Mouse (Mus musculus) granulocyte monocyte progenitor cell, adult 5-6 weeks (primary cell): Measurements from ENCODE around the gene Rem2. TPM values are rescaled to one million over a fixed set of nuclear protein-coding genes. Genes with fewer than 3 reads are reported as not detected.

Experiments
- ATAC-seq: replicated peaks from 2 replicates; pipeline ENCODE4 v1.8.0; 2016; ENCODE audit warnings: mild to moderate bottlenecking, moderate TSS enrichment, inconsistent platforms; ENCODE audit not compliant: poor library complexity, severe bottlenecking
- total RNA-seq, 2 experiments: library from RNA; stranded (forward) in 1 of 2; stranded (reverse) in 1 of 2; fragments of 200-712, 200-1000 nt in 1 of 2; fragments of >200 nt in 1 of 2; fragmentation: Nextera tagmentation in 1 of 2; gene quantifications; 2 replicates each; pipeline ENCODE4 v1.2.3; 2014 to 2017

Gene Rem2
- total RNA-seq (2014; fragmentation: Nextera tagmentation) (not detected in 2 replicates), total RNA-seq (2017) (not detected in 2 replicates)

DNA sequence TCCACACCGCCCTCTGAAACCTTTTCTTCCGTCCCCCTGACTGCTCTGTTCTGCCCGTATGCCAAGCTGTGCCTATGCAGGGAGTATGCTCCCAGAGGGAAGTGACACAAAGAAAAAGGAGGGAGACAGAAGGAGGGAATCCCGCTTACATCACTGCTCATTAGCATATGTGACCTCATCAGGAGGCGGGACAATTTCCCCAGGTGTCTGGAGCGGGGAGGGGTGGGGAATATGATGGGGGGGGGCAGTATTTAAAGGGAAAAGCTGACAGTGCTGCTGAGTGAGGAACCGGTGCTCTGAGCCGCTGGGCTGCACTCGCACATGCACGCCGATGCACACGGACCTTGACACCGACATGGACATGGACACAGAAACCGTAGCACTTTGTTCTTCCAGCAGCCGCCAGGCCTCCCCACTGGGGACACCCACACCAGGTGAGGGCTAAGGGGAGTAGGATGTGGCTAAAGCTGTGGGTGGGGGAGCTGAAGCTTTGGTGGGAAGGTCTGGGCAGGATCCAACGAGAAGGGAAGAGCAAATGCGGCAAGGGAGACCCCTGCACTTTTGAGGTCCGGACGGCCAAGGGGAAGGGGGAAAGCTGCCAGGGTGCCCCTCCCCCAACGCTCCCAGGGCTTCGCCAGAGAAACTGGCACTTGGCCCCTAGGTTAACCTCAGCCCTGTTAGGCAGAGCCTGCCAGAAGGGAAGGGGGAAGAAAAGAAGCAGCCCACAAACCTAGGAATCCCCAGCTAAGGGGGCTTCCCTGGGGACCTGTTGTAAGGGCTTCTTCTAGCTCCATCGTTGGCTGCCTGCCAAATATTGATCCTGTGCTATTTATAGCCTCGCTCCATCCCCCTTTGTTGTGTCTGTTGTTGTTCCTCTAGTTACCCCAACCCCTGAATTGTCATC is at the start of gene Rem2:
TSS of gene Rem2 (plus strand) at position 160 of the 904 bp plus-strand sequence.
- ATAC-seq, result peak; percentile 53

DNA sequence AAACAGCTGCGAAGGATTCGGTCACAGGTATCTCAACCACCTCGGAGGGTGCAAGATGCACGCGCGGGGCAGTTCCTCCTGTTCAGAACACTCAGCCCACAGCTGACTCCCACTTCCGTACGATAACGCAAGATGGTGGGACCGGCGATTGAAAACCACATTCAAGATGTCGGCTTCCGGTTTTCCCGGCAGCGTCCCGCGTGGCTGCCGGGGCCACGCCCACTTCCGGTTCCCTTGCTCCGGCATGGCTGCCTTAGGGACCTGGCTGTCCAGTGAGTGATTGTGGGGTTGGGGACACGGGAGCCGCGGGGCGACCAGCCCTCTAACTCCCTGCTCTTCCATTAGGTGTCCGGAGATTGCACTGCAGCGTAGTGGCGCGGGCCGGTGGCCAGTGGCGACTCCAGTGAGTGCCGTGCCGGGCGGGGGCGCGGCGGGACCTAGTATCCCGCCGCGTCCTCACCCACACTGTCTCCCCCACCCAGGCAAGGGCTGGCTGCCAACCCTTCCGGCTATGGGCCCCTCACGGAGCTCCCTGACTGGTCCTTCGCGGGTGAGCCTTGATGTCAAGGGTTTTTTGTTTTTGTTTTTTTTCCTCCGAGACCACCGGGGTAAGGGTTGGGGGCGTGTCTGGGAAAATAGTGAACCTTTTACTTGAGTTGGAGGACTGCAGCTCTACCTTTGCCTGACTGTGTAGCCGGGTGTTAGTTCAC is 49.1 kb upstream of the Rem2 start, which contains the start of gene Mrpl52:
TSS of gene Mrpl52 (plus strand) at position 221 of the 710 bp plus-strand sequence.
- peak; percentile 91 for ATAC-seq

DNA sequence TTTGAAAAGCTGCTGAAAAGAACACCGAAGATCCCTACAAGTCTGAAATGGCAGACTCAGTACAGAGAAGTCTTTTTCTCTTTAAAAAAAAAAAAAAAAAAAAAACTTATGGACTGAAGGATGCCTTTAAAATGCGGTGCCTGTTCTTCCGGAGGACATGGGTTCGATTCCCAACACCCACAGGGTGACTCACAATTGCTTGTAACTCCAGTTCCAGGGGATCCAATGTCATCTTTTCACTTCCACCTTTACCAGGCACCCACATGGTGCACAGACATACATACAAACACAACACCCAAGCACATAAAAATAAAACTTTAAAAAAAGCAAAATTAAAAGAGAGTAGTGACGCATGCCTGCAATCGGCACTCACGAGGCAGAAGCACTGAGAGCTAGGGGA is 48.2 kb upstream of the Rem2 start:
- ATAC-seq, result no peak

DNA sequence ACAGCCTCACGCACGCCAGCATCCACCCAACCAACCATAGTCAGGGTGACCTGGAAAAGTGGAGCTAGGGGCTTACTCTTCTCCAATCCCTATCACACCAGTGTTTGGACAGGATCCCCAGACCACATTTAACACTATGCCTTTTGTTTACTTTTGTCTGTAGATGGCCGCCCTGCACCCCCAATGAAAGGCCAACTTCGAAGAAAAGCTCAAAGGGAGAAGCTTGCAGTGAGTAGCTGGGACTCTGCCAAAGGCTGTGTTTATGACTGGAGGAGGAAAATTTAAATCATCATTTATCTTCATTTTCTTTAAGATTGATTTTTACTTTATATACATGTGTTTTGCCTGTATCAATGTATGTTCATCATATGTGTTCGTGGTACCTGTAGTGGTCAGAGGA is 47.5 kb upstream of the Rem2 start:
- no peak for ATAC-seq

DNA sequence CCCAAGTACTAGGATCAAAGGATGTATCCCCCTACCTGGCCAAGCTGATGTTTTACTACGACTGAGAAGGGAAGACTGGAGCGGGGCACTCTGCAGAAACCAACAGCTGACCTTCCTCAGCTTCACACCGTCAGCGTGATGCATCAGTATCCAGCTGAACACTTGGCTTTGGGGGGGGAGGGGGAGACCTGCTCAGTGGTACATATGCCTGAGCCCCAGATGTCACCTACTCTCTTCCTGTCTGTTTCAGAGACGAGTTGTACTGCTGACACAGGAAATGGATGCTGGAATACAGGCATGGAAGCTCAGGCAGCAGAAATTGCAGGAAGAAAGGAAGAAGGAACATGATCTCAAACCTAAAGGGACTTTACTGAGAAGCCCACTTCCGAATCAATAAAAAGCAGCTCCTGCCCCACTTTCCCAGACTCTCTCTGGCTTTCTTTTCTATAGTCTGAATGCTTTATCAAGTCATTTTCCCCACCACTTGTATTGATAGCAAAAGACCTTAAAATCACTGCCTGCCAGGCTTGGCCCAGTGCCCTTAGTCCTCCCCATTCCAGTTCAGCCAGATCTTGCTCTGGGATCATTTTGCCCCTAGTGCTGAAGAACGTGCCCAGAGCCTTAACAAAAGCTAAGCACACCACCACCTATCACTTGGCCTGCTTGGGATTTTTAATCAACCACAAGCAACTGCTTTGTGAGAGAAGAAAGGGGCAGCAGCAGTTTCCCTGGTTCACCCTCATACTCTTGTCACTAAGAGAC is 46.4 kb upstream of the Rem2 start:
- no peak for ATAC-seq

DNA sequence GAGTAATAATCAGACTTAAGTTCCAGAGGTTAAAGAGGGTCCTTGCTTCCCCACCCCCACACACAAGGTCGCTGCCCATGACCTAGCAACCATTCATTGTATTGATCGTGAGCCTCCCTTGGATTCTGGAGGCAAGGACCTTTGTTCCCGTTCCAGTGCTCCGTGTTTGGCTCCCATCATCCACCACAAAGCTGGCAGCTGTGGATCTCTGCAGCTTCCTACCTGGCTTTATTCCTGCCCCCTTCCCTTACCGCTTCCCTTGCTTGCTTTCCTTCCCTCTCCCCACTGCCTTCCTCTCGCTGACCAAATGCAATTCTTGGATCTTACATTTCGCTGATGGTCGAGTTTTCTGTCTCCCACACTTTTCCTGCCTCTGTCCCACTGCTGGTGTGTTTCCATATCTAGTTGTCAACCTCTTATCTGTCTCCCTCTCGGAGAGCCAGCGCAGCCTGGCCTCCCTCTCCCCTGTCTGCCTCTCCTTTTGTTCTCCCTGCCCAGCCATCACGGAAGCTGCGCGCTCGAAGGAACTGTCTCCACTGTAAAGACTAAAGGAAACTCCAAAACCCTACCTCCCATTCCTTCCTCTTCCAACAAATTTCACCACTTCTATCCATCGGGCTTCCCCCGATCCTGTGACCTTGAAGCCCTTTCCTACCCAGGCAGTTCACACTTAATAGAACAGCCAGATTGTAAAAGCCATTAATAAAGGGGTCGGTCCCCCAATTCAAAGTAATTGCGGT is 45.3 kb upstream of the Rem2 start:
- no peak for ATAC-seq

DNA sequence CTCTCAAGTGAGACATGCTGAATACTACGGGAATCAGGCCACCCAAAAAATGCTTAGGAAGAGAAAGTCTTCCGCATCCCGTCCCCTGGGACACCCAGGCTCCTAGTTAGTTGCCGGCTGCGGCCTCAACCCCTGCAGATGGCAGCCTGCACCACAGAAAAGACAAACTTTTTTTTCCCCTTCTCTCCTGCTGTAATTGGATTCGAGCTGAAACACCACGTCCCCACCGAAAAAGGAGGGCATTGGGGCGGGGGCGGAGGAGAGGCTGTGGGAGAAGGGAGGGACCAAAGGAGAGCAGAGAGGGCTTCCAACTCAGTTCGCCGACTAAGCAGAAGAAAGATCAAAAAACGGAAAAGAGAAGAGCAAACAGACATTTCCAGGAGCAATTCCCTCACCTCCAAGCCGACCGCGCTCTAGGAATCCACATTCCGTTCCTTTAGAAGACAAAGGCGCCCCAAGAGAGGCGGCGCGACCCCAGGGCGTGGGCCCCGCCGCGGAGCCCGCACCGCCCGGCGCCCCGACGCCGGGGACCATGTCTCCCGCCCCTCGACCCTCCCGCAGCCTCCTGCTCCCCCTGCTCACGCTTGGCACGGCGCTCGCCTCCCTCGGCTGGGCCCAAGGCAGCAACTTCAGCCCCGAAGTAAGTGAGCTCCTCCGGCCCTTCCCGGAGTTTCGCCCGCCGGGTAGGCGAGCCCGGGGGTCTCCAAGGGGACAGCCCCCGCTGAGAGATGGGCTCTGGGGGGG is 44.4 kb upstream of the Rem2 start, which contains the start of gene Mmp14:
TSS of gene Mmp14 (plus strand) at position 279 of the 744 bp plus-strand sequence.
- no peak for ATAC-seq

DNA sequence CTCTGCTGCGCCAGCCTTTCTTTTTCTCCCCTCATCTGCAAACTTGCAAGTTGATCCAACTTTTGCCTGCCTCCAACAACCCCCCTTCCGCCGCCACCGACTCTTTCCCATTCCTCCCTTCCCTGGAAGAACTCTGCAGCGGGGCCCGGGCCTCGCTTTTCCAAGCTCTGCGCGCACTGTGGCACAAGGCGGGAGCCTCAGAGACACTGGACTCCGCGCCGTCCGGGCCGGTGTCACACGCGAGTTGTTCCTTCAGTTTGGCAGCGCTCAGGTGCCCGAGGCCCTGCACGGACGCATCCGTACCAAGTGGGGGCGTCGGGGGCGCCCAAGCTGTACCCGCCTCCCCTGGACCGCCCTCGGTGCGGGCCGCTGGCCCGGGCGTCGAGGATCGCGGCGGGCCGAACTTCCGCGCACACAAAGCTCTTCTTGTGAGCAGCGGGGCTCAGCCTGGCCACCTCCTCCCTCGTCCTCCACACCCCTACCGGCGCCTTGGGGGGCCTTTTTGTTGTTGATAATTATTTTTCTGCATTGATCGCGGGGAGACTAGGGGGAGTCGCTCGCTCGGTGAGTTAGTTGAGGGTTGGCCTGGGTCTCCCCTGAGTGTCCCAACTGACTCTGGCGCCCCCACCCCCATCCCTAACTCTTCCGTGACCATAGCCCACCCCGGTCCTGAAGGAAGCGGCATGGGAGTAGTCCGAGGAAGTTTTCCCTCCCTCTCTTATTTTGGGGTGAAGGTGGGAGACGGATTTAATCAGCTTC is 43.6 kb upstream of the Rem2 start:
- peak; percentile 26 for ATAC-seq

DNA sequence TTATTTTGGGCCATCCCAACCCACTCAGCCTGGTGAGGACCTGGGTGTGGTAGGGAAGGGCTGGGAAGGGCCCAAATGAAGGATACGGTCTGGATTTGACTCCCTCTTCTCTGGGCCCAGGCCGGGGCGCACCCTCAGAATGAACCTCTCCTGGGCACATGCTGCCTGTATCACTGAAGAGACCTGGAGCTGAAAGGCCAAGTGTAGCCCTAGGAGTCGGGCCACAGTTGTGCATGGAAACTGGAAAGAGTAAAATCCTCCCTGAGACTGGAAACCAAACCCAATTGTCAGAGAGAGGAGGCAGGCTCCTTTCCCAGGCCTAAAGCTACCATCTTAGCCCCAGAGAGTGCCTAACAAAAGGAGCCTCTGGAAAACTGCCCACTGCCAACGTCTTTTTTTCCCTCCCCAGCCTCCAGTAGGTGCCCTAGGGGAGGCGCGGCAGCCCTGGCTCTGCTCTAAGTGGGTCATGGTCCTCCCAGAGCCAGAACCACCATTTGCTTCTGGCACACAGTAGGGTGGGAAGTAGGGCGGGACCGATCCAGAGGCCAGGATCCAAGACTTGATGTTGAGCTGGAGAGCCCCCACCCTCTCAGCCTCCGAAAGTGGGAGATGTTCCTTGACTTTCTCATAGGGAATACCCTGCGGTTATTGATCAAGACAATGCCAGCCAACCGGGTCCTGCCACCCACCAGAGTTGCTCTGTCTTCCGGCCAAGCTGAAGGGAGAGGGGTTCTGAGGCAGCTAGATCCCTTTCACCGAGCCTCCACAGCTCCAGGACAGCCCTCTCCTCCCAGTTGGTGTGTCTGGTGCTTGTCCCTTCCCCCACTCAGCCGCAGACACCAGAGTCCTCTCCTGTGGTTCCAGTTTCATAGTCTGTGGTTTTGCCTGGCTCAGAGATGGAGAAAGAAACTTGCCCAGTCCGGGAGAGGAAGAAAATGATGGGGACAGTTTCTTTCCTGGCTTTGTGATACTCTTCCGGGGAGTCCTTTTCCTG is 42.8 kb upstream of the Rem2 start:
- ATAC-seq, result peak; percentile 91

DNA sequence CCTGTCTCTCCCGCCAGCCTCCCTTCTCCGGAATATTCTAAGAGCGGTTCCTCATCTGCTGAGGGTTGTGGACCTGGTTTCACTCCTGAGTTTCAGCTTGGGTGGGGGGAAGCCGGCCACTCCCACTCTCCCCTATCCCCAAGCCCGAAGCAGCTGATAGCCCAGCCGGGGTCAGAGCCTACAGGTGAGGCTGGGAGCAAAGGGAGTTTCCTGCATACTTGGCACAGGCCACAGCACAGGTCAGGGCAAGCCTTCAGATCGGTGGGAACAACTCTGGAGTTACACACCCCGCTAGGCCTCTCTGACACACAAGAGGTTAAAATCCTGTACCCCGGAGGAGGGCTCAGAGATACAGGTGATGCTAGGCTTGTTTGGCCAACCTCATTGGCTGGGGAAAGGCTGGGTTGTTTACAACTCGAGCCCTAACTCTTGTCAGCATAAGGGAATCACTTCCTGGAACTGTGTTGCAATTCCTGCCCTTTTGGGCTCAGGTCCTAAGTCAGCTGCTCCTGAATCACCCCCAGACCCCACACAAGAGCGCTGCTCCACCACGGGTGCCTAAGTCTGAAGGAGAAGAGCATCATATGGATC is 41.9 kb upstream of the Rem2 start:
- ATAC-seq, result peak; percentile 18

DNA sequence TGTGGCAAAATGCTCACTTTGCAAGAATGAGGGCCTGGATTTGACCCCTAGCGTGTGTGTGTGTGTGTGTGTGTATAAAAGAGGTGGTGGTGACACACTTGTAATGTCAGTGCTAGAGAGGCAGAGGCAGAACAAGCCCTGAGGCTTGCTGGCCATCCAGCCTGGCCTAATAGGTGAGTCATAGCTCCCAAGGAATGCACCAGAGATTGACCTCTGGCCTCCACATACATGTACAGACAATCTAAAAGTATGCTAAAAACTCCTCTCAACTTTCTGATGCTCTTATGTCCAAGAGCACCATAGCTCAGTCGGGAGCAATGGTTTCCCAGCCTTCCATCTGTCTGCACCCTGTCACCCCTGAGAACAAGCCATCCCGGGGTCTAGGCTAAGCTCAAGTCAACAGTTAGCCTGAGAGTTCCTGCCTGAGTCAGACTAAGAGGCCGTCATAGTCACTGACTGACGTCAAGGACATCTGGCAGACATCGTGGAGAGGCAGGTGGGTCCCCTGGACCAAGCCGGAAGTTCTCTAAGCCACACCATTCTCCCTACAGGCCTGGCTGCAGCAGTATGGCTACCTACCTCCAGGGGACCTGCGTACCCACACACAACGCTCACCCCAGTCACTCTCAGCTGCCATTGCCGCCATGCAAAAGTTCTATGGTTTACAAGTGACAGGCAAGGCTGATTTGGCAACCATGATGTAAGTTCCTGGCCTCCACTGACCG is 40.5 kb upstream of the Rem2 start:
- ATAC-seq, result no peak

DNA sequence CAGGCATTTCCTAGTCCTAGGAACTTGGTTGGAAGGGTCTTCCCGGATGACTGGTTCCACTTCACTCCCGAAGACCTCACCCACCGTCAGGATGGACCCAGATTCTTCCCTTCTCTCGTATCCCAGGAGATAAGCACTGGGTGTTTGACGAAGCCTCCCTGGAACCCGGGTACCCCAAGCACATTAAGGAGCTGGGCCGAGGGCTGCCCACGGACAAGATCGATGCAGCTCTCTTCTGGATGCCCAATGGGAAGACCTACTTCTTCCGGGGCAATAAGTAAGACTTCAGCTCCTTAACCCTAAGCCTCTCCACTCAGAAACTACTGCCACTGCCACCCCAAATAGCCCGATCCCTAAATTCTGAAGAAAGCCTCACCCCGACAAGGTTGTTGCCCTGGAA is 36.7 kb upstream of the Rem2 start:
- no peak for ATAC-seq

DNA sequence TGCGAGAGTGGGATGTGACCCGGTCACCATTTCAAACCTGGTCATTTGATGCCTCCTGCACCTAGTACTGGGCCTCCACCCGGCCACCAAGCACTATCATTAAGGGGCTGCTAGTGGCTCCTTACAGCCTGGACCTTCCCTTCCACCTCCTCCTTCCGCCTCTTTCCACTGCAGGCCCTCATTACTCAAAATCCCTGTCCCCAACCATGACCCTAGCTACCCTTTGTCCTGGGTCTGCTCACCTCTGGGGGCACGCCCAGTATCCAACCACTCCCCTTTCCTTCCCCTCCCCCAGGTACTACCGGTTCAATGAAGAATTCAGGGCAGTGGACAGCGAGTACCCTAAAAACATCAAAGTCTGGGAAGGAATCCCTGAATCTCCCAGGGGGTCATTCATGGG is 36.3 kb upstream of the Rem2 start:
- no peak for ATAC-seq

DNA sequence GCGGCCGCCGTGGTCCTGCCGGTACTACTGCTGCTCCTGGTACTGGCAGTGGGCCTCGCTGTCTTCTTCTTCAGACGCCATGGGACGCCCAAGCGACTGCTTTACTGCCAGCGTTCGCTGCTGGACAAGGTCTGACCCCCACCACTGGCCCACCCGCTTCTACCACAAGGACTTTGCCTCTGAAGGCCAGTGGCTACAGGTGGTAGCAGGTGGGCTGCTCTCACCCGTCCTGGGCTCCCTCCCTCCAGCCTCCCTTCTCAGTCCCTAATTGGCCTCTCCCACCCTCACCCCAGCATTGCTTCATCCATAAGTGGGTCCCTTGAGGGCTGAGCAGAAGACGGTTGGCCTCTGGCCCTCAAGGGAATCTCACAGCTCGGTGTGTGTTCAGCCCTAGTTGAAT is 35.4 kb upstream of the Rem2 start:
- no peak for ATAC-seq

DNA sequence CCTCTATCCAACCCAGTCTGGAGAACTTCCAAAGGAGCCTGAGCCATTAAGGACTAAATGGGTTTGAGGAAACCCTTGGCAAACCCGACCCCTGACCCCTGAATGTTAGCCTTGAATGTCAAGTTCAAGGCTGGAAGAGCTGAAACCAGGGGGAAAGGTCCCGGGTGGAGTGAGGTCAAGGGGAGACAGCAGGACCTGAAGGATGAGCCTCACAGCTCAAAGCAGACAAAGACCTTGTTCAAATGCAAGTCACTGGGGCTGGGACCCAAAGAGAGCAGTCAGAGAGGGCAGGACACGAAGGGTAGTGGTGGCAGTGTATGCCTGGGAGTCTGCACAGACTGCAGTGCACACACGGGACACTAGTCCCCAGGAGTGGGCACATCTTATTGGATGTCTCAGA is 34.5 kb upstream of the Rem2 start:
- no peak for ATAC-seq

DNA sequence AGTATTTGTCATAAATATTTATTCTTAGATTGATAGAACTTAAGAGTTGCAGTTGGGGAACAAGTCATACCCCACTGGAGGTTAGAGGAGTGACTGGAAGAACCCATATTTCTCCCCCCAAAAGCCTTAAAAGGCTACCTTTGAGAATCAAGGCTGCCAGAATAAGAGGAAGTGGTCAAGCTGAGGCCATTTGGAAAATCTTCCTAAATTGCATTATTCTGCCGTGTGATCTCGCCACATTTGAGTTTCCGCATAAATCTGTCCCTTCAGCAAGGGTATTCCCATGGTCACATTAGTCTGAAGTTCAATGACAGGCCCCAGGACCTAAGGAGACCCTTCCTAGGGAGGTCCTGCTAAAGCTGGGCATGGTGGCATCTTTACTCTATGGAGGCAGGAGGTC is 33.4 kb upstream of the Rem2 start:
- ATAC-seq, result peak; percentile 74
